Mouse (Mus musculus) olfactory bulb, adult 2 months (tissue): ENCODE data around the gene Pank1.

Source experiments
- CTCF ChIP-seq: fragments of 200-500 bp; IDR thresholded peaks from 2 replicates; pipeline ENCODE4 v1.5.1; 2012; ENCODE audit warnings: low read depth, mild to moderate bottlenecking, low read length, moderate library complexity; ENCODE audit not compliant: insufficient read depth
- POLR2A ChIP-seq: fragments of 200-500 bp; IDR thresholded peaks from 2 replicates; pipeline ENCODE4 v1.6.1; 2012; ENCODE audit warnings: mild to moderate bottlenecking, low read depth, low read length, moderate library complexity; ENCODE audit not compliant: insufficient read depth

DNA sequence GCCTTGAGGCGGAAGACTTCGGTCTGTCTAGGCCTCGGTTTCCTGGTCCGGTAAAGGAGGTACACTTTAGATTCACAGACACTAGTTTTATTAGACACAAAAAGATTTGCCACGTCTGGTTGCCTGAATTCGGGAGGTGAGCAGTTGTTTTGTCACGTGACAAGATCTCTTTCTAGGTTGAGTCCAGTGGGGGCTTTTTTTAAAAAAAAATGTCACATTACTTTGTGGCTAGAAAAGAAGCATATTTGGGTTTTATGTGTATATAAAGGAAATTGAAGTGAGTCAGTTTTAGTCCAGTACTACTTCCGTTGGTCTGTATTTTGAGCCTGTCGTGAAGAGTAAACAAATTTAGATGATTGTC is 43.3 kb upstream of the Pank1 start:
- no peak for TF ChIP-seq CTCF
- no peak for TF ChIP-seq POLR2A
